13 mouse cellular contexts compared by ENCODE assay signal in genomic region chr16:23632681-23633080, GRCm38 (mm10).
A peak's percentile ranks its signal among the peaks of the same experiment; 100 is the strongest.
DNase-seq lines count a peak whose midpoint lies in the region; ATAC-seq and TF ChIP-seq lines count a peak whose summit lies in the region.
"Had no signal": no experiment of that assay in that cellular context is flagged by ENCODE, and none has a peak within 500 bp of the region (broad histone marks: within the 10 kb centered on the region; RNA-seq: fewer than 3 reads in every experiment).

No protein-coding gene starts in this region.

- no peaks in the 10 kb centered on the region for H3K9me3 ChIP-seq in forebrain, embryonic 11.5 days (ENCODE audit: control insufficient read depth, low read length)
- H3K9me3 ChIP-seq: stomach, embryonic 15.5 days had no signal

- H3K4me3 ChIP-seq in layer of hippocampus, adult 2 months = no peak overlapping the region
- H3K4me3 ChIP-seq in forebrain, embryonic 11.5 days (ENCODE audit: low read depth, low read length) = no peak overlapping the region
- H3K4me3 ChIP-seq: myocyte; stomach, embryonic 15.5 days had no signal

- no peak overlapping the region for H3K9ac ChIP-seq in forebrain, embryonic 11.5 days (ENCODE audit: low read length)
- H3K9ac ChIP-seq: stomach, embryonic 15.5 days had no signal

- no peaks in the 10 kb centered on the region for H3K4me1 ChIP-seq in forebrain, embryonic 11.5 days (replicated peaks; ENCODE audit: control insufficient read depth, insufficient read depth, low read length)
- H3K4me1 ChIP-seq: stomach, embryonic 15.5 days had no signal

- no peak for DNase-seq in layer of hippocampus, adult 2 months (ENCODE audit: low spot score in 2 of 2)
- no peak for DNase-seq in layer of hippocampus, postnatal 36 days
- peak; percentile 29 for DNase-seq in A20 (ENCODE audit: low read depth, low spot score)
- DNase-seq in B cell, adult 2 months = peak; percentile 35 to 46
- peak; percentile 49 for DNase-seq in induced T-regulatory cell, adult 2 months (ENCODE audit: low read depth)
- DNase-seq in layer of hippocampus, adult 9-10 months (ENCODE audit: low spot score) = no peak
- DNase-seq in forebrain, embryonic 11.5 days (ENCODE audit: low spot score) = no peak
- DNase-seq: cerebellum, adult 11 months; retina, postnatal 1 day had no signal

- ATAC-seq in forebrain, embryonic 11.5 days (replicated peaks; ENCODE audit: low FRiP score) = no peak
- ATAC-seq: activated CD4-positive, CD25-positive, alpha-beta regulatory T cell, adult 4 months had no signal

- no peak overlapping the region for H3K27ac ChIP-seq in layer of hippocampus, adult 2 months
- H3K27ac ChIP-seq in forebrain, embryonic 11.5 days (ENCODE audit: low read depth, low read length) = no peak overlapping the region
- H3K27ac ChIP-seq: macrophage; stomach, embryonic 15.5 days had no signal

- no peaks in the 10 kb centered on the region for H3K27me3 ChIP-seq in forebrain, embryonic 11.5 days (ENCODE audit: control insufficient read depth, insufficient read depth, low read length)
- H3K27me3 ChIP-seq: stomach, embryonic 15.5 days had no signal

- TF ChIP-seq CTCF in layer of hippocampus, adult 2 months (conservative IDR thresholded peaks at IDR 0.05) = peak; percentile 60

- no peaks in the 10 kb centered on the region for H3K36me3 ChIP-seq in forebrain, embryonic 11.5 days (ENCODE audit: control insufficient read depth, insufficient read depth, low read length)
- H3K36me3 ChIP-seq: stomach, embryonic 15.5 days had no signal

- 66% methylated on average over 2 of the region's 2 CpGs for WGBS in forebrain, embryonic 11.5 days

- no peak overlapping the region for H3K4me2 ChIP-seq in forebrain, embryonic 11.5 days (ENCODE audit: low read depth, low read length, severe bottlenecking)
- H3K4me2 ChIP-seq: stomach, embryonic 15.5 days had no signal

Comparison
In these comparisons a context has a peak if more than half of its experiments do, and no peak if none do; other contexts are left out.
1. DNase-seq: peak in A20 (single experiment), B cell, adult 2 months (2 of 2) and induced T-regulatory cell, adult 2 months (single experiment); none in layer of hippocampus, adult 2 months (0 of 2), layer of hippocampus, postnatal 36 days (0 of 2), layer of hippocampus, adult 9-10 months (single experiment) and forebrain, embryonic 11.5 days (single experiment).